In the genomic region with DNA sequence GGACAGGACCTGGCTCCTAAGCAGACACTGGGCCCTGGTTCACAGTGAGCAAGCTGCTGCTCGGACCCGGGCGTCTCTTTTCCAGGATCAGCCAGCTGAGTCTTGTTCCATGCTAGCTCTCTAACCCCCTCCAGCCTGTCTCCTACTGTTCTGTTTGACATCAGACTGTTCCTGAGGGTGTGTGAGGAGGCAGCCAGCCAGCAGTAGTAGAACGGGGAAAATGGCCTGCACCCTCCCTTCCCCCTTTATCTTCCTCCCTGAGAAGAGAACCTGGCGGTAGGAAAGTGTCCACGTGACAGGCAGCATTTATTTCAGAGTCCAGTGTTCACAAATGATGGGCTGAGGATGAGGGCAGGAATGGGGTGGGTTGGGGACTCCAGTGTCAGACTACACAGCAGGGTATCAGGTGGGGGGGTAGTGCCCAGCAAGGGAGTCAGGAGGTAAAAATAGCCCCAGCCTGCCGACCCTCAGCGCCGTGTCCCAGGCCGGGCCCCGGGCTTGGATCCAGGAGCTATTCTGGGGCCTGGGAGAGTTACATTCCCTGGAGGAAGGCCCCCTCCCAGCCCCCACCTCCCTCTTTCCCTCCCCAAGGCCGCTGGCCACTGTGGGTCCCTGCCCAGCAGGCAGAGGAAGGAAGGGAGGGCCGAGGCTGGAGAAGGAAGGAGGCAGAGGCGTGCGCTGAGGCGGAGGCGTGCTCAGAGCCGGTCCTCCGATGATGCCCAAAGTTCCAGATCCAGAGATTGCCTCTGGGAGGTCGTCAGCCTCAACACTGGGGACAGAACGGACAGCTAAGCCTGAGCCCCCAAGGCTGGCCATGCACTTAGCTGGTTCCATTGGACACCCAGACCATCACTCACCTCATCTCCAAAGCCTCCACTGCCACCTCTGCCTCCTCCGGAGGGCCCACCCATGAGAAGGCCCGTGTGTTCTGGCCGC, we compare ENCODE assay signal across 9 mouse cellular contexts. TPM values are rescaled to one million over a fixed set of nuclear protein-coding genes. Genes with fewer than 3 reads are reported as not detected.
DNase-seq lines count a peak whose midpoint lies in the region; ATAC-seq lines count a peak whose summit lies in the region.
"Had no signal": no experiment of that assay in that cellular context is flagged by ENCODE, and none has a peak within 500 bp of the region (broad histone marks: within the 10 kb centered on the region; RNA-seq: fewer than 3 reads in every experiment).

No protein-coding gene starts in this region.

- whole genome bisulfite sequencing in hindbrain, embryonic 11.5 days: 81% methylated on average over 23 of the region's 24 CpGs
- WGBS in hindbrain, embryonic 10.5 days: 79% methylated on average over 23 of the region's 24 CpGs
- WGBS in intestine, embryonic 14.5 days: 72% methylated on average over 23 of the region's 24 CpGs
- WGBS in lung, embryonic 15.5 days: 53% methylated on average over 23 of the region's 24 CpGs

- H3K9ac ChIP-seq in hindbrain, embryonic 11.5 days (ENCODE audit: low read depth, low read length): no peak overlapping the region
- no peak overlapping the region for H3K9ac ChIP-seq in intestine, embryonic 14.5 days (ENCODE audit: low read length)
- peak overlapping the region; percentile 2; the same call in 1 of the 2 replicates for H3K9ac ChIP-seq in lung, embryonic 15.5 days

- no peak overlapping the region for H3K4me3 ChIP-seq in hindbrain, embryonic 11.5 days (ENCODE audit: low read depth, low read length)
- H3K4me3 ChIP-seq in hindbrain, embryonic 10.5 days: no peak overlapping the region
- H3K4me3 ChIP-seq in intestine, embryonic 14.5 days (ENCODE audit: low read depth, low read length): no peak overlapping the region
- H3K4me3 ChIP-seq in lung, embryonic 15.5 days: no peak overlapping the region

- no peak for DNase-seq in hindbrain, embryonic 11.5 days (ENCODE audit: low spot score)
- no peak for DNase-seq in hindbrain, embryonic 10.5 days (ENCODE audit: low spot score)
- DNase-seq in gastrocnemius, adult 18-20 months (ENCODE audit: low spot score): peak; percentile 87
- DNase-seq in intestine, embryonic 14.5 days (ENCODE audit: low spot score): no peak
- DNase-seq in frontal cortex, postnatal 25 days (ENCODE audit: low spot score in 2 of 2): no peak
- no peak for DNase-seq in B cell, adult 2 months
- no peak for DNase-seq in embryo, embryonic 10 days (ENCODE audit: low spot score)

- 0 out of 2 replicates have a peak, but pooled peaks have one; percentile 25 for ATAC-seq in hindbrain, embryonic 11.5 days (ENCODE audit: low FRiP score)
- ATAC-seq in intestine, embryonic 14.5 days (replicated peaks; ENCODE audit: low FRiP score, low TSS enrichment, low read depth): peak; percentile 34
- peak; percentile 73 for ATAC-seq in lung, embryonic 15.5 days (ENCODE audit: borderline replicate concordance, extremely low read depth, low FRiP score, low TSS enrichment)

- H3K4me2 ChIP-seq in hindbrain, embryonic 11.5 days (replicated peaks; ENCODE audit: low read depth, low read length): no peak overlapping the region; the same call in 1 of the 2 replicates
- peak overlapping the region; percentile 13; the same call in 1 of the 2 replicates for H3K4me2 ChIP-seq in intestine, embryonic 14.5 days (ENCODE audit: low read length)
- H3K4me2 ChIP-seq in lung, embryonic 15.5 days: peak overlapping the region; percentile 16; the same call in 1 of the 2 replicates

- H3K36me3 ChIP-seq in hindbrain, embryonic 11.5 days (ENCODE audit: control insufficient read depth, insufficient read depth, low read length): no peaks in the 10 kb centered on the region
- no peaks in the 10 kb centered on the region; the same call in 1 of the 2 replicates for H3K36me3 ChIP-seq in hindbrain, embryonic 10.5 days
- H3K36me3 ChIP-seq in intestine, embryonic 14.5 days (ENCODE audit: control insufficient read depth, insufficient read depth, low read length): peaks cover 14% of the 10 kb centered on the region; the same call in 1 of the 2 replicates
- H3K36me3 ChIP-seq in lung, embryonic 15.5 days: peaks cover 27% of the 10 kb centered on the region

- no peaks in the 10 kb centered on the region for H3K4me1 ChIP-seq in hindbrain, embryonic 11.5 days (replicated peaks; ENCODE audit: control insufficient read depth, insufficient read depth, low read length)
- H3K4me1 ChIP-seq in hindbrain, embryonic 10.5 days (replicated peaks): peaks cover 9% of the 10 kb centered on the region; the same call in 1 of the 2 replicates
- H3K4me1 ChIP-seq in intestine, embryonic 14.5 days (replicated peaks; ENCODE audit: control insufficient read depth, insufficient read depth, low read length): 0 out of 2 replicates have a peak, but pooled peaks cover 3% of the 10 kb centered on the region
- H3K4me1 ChIP-seq in lung, embryonic 15.5 days: peaks cover 38% of the 10 kb centered on the region

- no peaks in the 10 kb centered on the region for H3K27me3 ChIP-seq in hindbrain, embryonic 11.5 days (ENCODE audit: control insufficient read depth, insufficient read depth, low read length)
- H3K27me3 ChIP-seq in hindbrain, embryonic 10.5 days (ENCODE audit: insufficient read depth, poor library complexity, severe bottlenecking): no peaks in the 10 kb centered on the region
- H3K27me3 ChIP-seq in intestine, embryonic 14.5 days (replicated peaks; ENCODE audit: control insufficient read depth, insufficient read depth, low read length): no peaks in the 10 kb centered on the region
- no peaks in the 10 kb centered on the region for H3K27me3 ChIP-seq in lung, embryonic 15.5 days

- no peak overlapping the region for H3K27ac ChIP-seq in hindbrain, embryonic 11.5 days (ENCODE audit: low read depth, low read length)
- no peak overlapping the region for H3K27ac ChIP-seq in hindbrain, embryonic 10.5 days
- peak overlapping the region; percentile 71 for H3K27ac ChIP-seq in intestine, embryonic 14.5 days (ENCODE audit: low read depth)
- peak overlapping the region; percentile 84 for H3K27ac ChIP-seq in lung, embryonic 15.5 days

- H3K9me3 ChIP-seq in hindbrain, embryonic 11.5 days (ENCODE audit: control insufficient read depth, low read length): no peaks in the 10 kb centered on the region
- no peaks in the 10 kb centered on the region for H3K9me3 ChIP-seq in hindbrain, embryonic 10.5 days
- H3K9me3 ChIP-seq in intestine, embryonic 14.5 days (ENCODE audit: control insufficient read depth, low read length): 0 out of 2 replicates have a peak, but pooled peaks cover 3% of the 10 kb centered on the region
- H3K9me3 ChIP-seq in lung, embryonic 15.5 days: no peaks in the 10 kb centered on the region

RNA-seq across cellular contexts. Expression of a gene that starts 5.8 kb away (rescaled TPM):
- 52.5 and 60.3 TPM in 2 replicates for polyA plus RNA-seq in hindbrain, embryonic 11.5 days (2014; fragmentation: Nextera tagmentation; extraction: Ambion mirVana)
- 89.0 and 99.8 TPM in 2 replicates for polyA plus RNA-seq in hindbrain, embryonic 10.5 days (2016; fragmentation: Nextera tagmentation; extraction: Ambion mirVana)
- 1 to 10 TPM in 1 of 2 experiments, under 1 TPM in 1; 0.64 to 2.0 TPM for total RNA-seq in gastrocnemius, adult 18-20 months (2021)
- 136 TPM in 2 replicates for polyA plus RNA-seq in intestine, embryonic 14.5 days (2014; fragmentation: Nextera tagmentation; extraction: Ambion mirVana)
- polyA plus RNA-seq in lung, embryonic 15.5 days (2015; fragmentation: Nextera tagmentation; extraction: Ambion mirVana): 133 and 140 TPM in 2 replicates

RNA-seq across cellular contexts. Expression of a gene that starts 14.7 kb away (rescaled TPM):
- 20.6 and 22.1 TPM in 2 replicates for polyA plus RNA-seq in hindbrain, embryonic 11.5 days (2014; fragmentation: Nextera tagmentation; extraction: Ambion mirVana)
- 46.8 and 57.3 TPM in 2 replicates for polyA plus RNA-seq in hindbrain, embryonic 10.5 days (2016; fragmentation: Nextera tagmentation; extraction: Ambion mirVana)
- 10 to 100 TPM; 17.4 to 28.5 TPM for total RNA-seq in gastrocnemius, adult 18-20 months (2021)
- 89.6 and 93.4 TPM in 2 replicates for polyA plus RNA-seq in intestine, embryonic 14.5 days (2014; fragmentation: Nextera tagmentation; extraction: Ambion mirVana)
- polyA plus RNA-seq in lung, embryonic 15.5 days (2015; fragmentation: Nextera tagmentation; extraction: Ambion mirVana): 313 and 345 TPM in 2 replicates

RNA-seq across cellular contexts. Expression of a gene that starts 40.5 kb away (rescaled TPM):
- polyA plus RNA-seq in hindbrain, embryonic 11.5 days (2014; fragmentation: Nextera tagmentation; extraction: Ambion mirVana): 0.59 and 0.63 TPM in 2 replicates
- polyA plus RNA-seq in hindbrain, embryonic 10.5 days (2016; fragmentation: Nextera tagmentation; extraction: Ambion mirVana): 1.2 and 1.8 TPM in 2 replicates
- total RNA-seq in gastrocnemius, adult 18-20 months (2021): not detected
- polyA plus RNA-seq in intestine, embryonic 14.5 days (2014; fragmentation: Nextera tagmentation; extraction: Ambion mirVana): 13.5 and 14.0 TPM in 2 replicates
- polyA plus RNA-seq in lung, embryonic 15.5 days (2015; fragmentation: Nextera tagmentation; extraction: Ambion mirVana): 15.2 and 16.1 TPM in 2 replicates
- polyA plus RNA-seq: C2C12 had no signal

RNA-seq across cellular contexts. Expression of a gene that starts 40.9 kb away (rescaled TPM):
- 113 and 129 TPM in 2 replicates for polyA plus RNA-seq in hindbrain, embryonic 11.5 days (2014; fragmentation: Nextera tagmentation; extraction: Ambion mirVana)
- polyA plus RNA-seq in hindbrain, embryonic 10.5 days (2016; fragmentation: Nextera tagmentation; extraction: Ambion mirVana): 209 and 211 TPM in 2 replicates
- total RNA-seq in gastrocnemius, adult 18-20 months (2021): 10 to 100 TPM; 40.8 to 44.0 TPM
- polyA plus RNA-seq in intestine, embryonic 14.5 days (2014; fragmentation: Nextera tagmentation; extraction: Ambion mirVana): 143 and 174 TPM in 2 replicates
- polyA plus RNA-seq in lung, embryonic 15.5 days (2015; fragmentation: Nextera tagmentation; extraction: Ambion mirVana): 149 and 157 TPM in 2 replicates

RNA-seq across cellular contexts. Expression of a gene that starts 57.1 kb away (rescaled TPM):
- polyA plus RNA-seq in hindbrain, embryonic 11.5 days (2014; fragmentation: Nextera tagmentation; extraction: Ambion mirVana): 192 and 221 TPM in 2 replicates
- polyA plus RNA-seq in hindbrain, embryonic 10.5 days (2016; fragmentation: Nextera tagmentation; extraction: Ambion mirVana): 179 and 230 TPM in 2 replicates
- 10 to 100 TPM; 59.5 to 87.1 TPM for total RNA-seq in gastrocnemius, adult 18-20 months (2021)
- polyA plus RNA-seq in intestine, embryonic 14.5 days (2014; fragmentation: Nextera tagmentation; extraction: Ambion mirVana): 227 and 233 TPM in 2 replicates
- 458 and 503 TPM in 2 replicates for polyA plus RNA-seq in lung, embryonic 15.5 days (2015; fragmentation: Nextera tagmentation; extraction: Ambion mirVana)

Comparison
In these comparisons a context has a peak if more than half of its experiments do, and no peak if none do; other contexts are left out.
1. H3K27ac ChIP-seq: peak in intestine, embryonic 14.5 days (single experiment) and lung, embryonic 15.5 days (single experiment); none in hindbrain, embryonic 11.5 days (single experiment) and hindbrain, embryonic 10.5 days (single experiment).
2. Peak in every context shown above with its lines, with median percentiles within 50 percentile points of each other: ATAC-seq.